Mouse (Mus musculus) erythroblast, embryonic 14.5 days (primary cell): ENCODE results near the gene Tor4a.

Experiments
- GATA1 ChIP-seq: IDR thresholded peaks from 2 replicates; pipeline ENCODE4 v1.6.1; 2012; ENCODE audit warnings: low read length, inconsistent platforms, mixed read lengths
- TAL1 ChIP-seq: IDR thresholded peaks from 3 replicates; pipeline ENCODE4 v1.6.1; 2012; ENCODE audit warnings: low read length, inconsistent platforms, mixed read lengths

GRCm38 (mm10) chr2:25244144-25244543 is 47.5 kb upstream of the Tor4a start:
- TF ChIP-seq TAL1 (no peak), GATA1 (no peak)
